Mouse (Mus musculus) erythroblast, embryonic 14.5 days (primary cell): ENCODE measurements around the gene Nup153.

Source experiments
- GATA1 ChIP-seq: IDR thresholded peaks from 2 replicates; pipeline ENCODE4 v1.6.1; 2012; ENCODE audit warnings: low read length, inconsistent platforms, mixed read lengths
- TAL1 ChIP-seq: IDR thresholded peaks from 3 replicates; pipeline ENCODE4 v1.6.1; 2012; ENCODE audit warnings: low read length, inconsistent platforms, mixed read lengths

GRCm38 (mm10) chr13:46644175-46644574 lies 83.6 kb downstream of the Nup153 start:
- TF ChIP-seq TAL1 (no peak), GATA1 (no peak)
